Mouse (Mus musculus) lung, postnatal 4 days (tissue): ENCODE measurements around the gene Bri3bp.
"Not testable (repeated sequence)": the region's sequence is repeated elsewhere in the genome, so short reads cannot be mapped to it uniquely, and the experiment has no call there.

Experiments
- DNase-seq, 2 experiments: peaks; one replicate each; pipeline ENCODE4 v3.0.0; 2021

The Bri3bp gene

GRCm38 (mm10) chr5:125409348-125410090 lies 31.8 kb upstream of the Bri3bp start:
- peak; percentile 27 to 35 for DNase-seq

DNA sequence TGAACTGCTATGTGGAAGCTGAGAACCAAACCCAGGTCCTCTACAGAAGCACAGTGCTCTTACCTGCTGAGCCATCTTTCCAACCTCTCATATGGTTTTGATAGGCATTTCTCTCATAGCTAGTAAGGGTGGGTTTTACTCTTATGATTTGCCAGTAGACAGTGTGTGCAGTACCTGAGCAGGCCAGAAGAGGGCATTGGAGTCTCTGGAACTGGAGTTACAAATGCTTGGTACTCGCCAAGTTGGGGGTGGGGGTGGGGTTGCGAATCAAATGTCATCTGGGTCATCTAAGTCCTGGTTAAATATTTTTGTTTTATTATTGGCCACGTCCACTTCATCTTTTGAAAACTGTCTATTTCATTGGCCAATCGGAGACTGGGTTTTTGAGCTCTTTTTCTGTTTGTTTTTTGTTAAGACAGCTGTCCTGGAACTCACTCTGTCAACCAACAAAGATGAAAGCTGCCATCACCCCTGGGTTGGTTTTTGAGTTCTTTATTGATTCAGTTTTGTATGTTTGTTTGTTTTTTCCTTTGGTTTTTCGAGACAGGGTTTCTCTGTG lies 29.3 kb upstream of the Bri3bp start:
- DNase-seq, result peak; percentile 57 to 77

DNA sequence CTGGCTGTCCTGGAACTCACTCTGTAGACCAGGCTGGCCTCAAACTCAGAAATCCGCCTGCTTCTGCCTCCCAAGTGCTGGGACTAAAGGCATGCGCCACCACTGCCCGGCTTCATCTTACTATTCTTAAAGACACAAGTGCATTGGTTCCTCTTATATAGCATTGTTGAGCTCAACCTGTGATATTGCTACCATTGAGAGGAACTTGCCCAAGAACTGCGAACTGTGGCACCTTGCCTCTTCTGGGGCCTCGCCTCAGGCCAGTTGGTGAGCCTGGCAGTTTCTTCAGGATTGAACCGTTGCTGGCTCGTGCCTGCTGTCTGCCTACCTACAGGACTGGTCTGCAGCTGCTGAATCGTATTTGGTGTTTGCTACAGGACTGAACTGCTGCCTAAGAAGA lies 28.8 kb upstream of the Bri3bp start:
- not testable (repeated sequence) for DNase-seq

DNA sequence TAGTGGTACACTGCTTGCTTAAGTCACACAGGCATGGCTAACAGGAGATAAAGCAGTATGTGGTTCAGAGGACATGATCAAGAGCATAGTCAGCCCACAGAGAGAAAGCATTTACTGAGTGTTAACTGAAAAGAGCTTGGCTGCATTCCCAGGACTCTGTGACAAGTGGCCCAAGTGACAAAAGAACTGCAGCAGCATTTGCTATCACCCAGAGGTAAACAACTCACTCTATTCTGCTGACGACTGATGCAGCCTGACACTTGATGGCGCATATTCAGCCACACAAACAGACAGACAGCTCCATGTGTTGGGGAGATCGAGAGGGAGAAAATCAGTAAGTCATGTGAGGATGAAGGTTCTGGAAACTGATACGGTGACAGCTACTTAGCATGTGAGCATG lies 27.6 kb upstream of the Bri3bp start:
- peak in 1 of 2 experiments; percentile 26 for DNase-seq

GRCm38 (mm10) chr5:125416183-125416582 lies 25.2 kb upstream of the Bri3bp start:
- DNase-seq, result no peak

DNA sequence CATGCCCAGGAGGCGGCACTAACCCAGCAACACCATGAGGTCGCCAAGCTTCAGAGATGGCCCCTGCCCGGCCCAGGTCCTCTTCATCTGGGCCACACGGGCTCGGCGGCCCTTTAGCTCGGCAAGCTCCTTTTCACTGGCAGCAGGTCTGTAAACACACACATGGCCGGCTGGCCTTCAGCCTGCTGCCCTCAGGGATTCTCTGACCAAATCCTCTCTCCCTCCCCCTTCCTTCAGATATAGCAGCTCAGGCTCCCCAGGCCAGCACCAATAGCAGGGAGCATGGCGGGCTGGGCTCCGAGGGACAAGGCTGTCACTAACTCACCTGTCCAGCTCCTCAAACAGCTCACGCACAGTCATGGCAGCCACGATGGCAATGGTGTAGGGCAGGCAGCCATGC lies 22.7 kb upstream of the Bri3bp start:
- no peak for DNase-seq

- DNase-seq, result no peak
Observed at GRCm38 (mm10) chr5:125419124-125419523, 22.2 kb upstream of the Bri3bp start.

DNA sequence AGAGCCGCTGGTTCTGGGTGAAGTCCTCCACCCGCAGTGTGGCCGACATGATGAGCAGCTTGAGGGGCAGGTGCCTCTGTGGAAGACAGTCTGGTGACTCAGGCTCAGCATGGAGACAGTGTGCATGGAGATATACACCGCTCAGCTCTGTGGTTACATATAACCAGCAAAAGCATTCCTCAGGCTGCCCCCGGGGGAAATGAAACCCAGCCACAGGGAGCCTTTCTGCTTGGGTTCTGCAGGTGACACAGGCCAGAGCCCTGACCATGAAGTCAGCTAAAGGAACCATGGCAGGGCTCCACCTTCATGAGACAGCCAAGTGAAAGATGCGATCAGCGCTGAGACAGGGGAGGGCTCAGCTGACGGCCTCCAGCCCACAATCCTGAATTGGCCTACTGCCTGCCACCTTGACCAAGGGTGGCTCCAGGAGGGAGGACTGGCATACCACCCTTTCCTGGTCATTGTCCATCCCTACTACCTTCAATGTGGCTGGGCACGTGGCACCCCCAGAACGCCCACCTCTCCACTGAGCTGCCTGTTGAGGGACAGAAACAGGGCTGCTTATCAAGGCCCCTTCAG lies 15.6 kb upstream of the Bri3bp start:
- no peak for DNase-seq

DNA sequence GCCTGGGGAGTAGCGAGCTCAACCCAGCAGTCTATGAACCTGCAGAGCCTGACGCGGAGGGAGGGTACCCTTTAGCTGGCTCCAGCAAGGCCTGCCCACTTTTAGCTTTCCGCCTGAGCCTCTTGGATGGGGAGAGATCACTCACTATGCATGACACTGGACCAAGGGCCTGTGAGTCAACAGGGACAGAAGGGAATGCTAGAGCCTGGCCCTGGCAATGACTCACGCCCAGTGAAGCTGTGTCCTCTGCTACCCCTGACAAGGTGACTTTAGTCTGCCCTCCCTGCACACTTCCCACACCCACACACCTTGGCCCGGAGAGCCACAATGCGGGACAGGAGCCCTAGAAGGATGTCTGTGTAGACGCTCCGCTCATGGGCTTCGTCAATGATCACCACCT lies 15.0 kb upstream of the Bri3bp start:
- DNase-seq, result no peak

DNA sequence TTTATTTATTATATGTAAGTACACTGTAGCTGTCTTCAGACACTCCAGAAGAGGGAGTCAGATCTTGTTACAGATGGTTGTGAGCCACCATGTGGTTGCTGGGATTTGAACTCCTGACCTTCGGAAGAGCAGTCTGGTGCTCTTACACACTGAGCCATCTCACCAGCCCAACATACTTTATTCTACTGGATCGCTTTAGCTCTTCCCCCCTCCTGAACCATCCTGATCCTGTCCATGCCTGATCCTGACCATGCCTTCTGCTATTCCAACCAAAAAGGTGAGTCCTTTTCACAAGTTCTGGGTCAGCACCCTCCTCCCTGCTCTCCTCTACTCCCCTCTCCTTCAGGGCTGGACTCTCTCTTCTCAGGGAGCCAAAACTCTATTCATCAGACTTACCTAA lies 9.0 kb upstream of the Bri3bp start:
- not testable (repeated sequence) for DNase-seq

DNA sequence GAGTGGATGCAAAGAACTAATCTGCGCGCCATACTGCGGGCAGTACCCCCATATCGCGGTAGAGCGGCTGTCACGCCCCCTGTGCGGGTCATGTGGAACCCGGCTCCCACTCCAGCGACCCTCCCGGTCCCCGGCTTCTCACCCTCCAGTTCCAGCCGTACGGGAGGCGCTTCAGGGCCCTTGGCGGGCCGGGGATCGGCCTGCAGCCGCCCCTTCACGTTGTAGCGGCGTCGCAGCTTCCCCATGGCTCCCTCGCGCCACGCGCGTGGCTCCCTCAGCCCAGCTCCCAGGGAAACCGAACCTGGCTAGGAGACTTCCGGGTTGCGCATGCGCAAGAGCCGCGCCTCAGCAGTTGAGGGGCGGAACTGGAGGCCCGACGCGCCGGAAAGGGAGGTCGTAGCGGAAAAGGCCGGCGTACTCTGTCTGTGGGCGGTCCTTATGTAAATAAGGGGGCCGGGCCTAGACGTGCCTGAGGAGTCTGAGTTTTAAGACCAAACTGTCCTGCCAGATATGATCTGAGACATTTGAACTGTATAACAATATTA lies 7.5 kb upstream of the Bri3bp start, which contains the start of gene Dhx37:
Dhx37 (minus strand) TSS at position 329 of the 545 bp plus-strand sequence.
- peak; percentile 95 to 96 for DNase-seq

- DNase-seq, result not testable (repeated sequence)
Observed at GRCm38 (mm10) chr5:125434347-125434746, 7.0 kb upstream of the Bri3bp start.

- no peak for DNase-seq
Observed at GRCm38 (mm10) chr5:125440583-125441233, 660 bp upstream of the Bri3bp start.

- peak in 1 of 2 experiments; percentile 17 for DNase-seq
Observed at GRCm38 (mm10) chr5:125442136-125442995, 998 bp downstream of the Bri3bp start.

DNA sequence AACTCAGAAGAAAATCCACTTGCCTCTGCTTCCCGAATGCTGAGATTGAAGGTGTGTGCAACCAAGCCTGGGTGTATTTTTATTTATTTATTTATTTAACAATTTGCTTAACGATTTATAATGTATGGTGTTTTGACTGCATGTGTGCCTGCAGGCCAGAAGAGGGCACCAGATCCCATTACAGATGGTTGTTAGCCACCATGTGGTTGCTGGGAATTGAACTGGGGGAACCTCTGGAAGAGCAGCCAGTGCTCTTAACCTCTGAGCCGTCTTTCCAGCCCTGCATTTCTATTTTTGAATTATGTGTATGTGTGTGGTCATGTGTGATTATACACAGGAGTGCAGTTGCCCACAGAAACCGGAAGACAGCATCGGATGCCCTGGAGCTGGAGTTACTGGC lies 2.0 kb downstream of the Bri3bp start:
- no peak for DNase-seq

GRCm38 (mm10) chr5:125443915-125444314 lies 2.5 kb downstream of the Bri3bp start:
- DNase-seq, result no peak

GRCm38 (mm10) chr5:125444554-125444953 lies 3.2 kb downstream of the Bri3bp start:
- no peak for DNase-seq

DNA sequence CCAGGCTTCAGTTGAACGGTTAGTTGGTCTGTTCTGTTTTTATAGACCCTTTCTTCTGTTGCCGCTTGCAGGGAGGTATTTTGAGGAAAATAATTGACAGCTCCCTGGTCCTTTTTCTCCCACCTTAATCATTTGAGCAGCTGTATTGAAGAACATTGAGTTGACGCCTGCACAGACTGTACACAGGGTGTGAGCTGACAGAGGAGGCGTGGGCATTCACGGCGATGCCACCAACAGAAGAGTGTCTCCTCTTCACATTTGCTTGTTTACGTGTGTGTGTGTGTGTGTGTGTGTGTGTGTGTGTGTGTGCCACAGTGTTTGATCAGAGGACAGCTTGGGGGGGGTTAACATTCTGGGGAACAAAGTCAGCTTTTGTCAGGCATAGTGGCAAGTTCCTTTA lies 5.0 kb downstream of the Bri3bp start:
- no peak for DNase-seq

- no peak for DNase-seq
Observed at GRCm38 (mm10) chr5:125448026-125448425, 6.7 kb downstream of the Bri3bp start.

DNA sequence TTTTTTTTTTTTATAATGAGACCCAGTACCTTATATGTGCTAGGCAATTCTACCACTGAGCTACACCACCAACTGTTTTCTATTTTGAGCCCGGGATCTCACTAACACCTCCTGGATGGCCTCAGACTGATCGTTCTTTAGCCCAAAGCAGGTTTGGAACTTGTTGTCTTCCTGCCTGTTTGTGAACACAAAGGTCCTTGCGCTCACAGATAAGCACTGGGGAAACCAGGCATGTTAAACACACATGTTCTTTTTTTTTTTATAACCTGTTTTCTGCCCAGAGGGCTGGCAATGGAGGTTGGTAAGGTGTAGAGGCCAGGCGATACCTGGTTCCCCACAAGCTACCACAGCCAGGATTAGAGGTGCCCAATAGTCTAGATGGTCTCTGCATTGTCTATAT lies 7.3 kb downstream of the Bri3bp start:
- DNase-seq, result no peak

GRCm38 (mm10) chr5:125449306-125449705 lies 7.9 kb downstream of the Bri3bp start:
- no peak for DNase-seq

DNA sequence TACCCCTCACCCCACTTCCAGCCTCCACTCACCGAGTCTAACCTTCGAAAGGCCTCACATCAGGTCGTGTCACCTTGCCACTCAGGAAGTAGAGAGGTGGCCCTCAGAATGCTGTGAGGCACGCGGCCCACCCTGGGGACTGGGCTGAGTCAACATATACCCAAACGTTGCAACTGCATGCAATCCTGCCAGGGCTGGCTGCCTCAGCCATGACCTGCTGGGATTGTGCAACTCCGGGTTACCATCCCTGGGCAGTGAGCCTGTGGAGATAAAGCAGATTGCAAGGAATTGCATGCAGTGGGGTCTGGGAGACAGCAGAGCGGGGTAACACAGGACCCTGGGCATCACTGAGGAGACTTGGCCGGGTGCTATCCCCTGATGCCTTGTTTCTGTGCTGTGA lies 11.2 kb downstream of the Bri3bp start:
- no peak for DNase-seq
